Mouse (Mus musculus) myocyte (in vitro differentiated cells): ENCODE measurements around the gene Islr2.

Experiments
- CEBPB ChIP-seq: IDR thresholded peaks from 2 replicates; pipeline ENCODE4 v1.6.1; 2011; ENCODE audit warnings: mild to moderate bottlenecking, moderate library complexity; ENCODE audit not compliant: poor library complexity, insufficient read depth, severe bottlenecking
- E2F4 ChIP-seq: IDR thresholded peaks from one replicate; pipeline ENCODE4 v1.6.1; 2011; ENCODE audit warnings: mild to moderate bottlenecking, control low read depth, moderate library complexity; ENCODE audit not compliant: insufficient read depth
- MAX ChIP-seq: IDR thresholded peaks from one replicate; pipeline ENCODE4 v1.6.1; 2011; ENCODE audit warnings: low read depth, mild to moderate bottlenecking, control low read depth
- MYOD1 ChIP-seq, 3 experiments: IDR thresholded peaks; one replicate each; pipeline ENCODE4 v1.6.1; 2011; ENCODE audit warnings: control low read depth in 2 of 3, low read depth in 2 of 3, mild to moderate bottlenecking in 2 of 3, moderate library complexity in 1 of 3; ENCODE audit not compliant: insufficient read length in 2 of 3, control insufficient read depth in 1 of 3
- MYOG ChIP-seq, 3 experiments: IDR thresholded peaks; one replicate each; pipeline ENCODE4 v1.6.1; 2011; ENCODE audit warnings: control low read depth in 2 of 3, low read depth in 2 of 3, mild to moderate bottlenecking in 2 of 3; ENCODE audit not compliant: insufficient read length in 2 of 3, control insufficient read depth in 1 of 3, insufficient read depth in 1 of 3
- POLR2A ChIP-seq: IDR thresholded peaks from one replicate; pipeline ENCODE4 v1.6.1; 2011; ENCODE audit warnings: low read depth, mild to moderate bottlenecking, control low read depth, moderate library complexity; ENCODE audit not compliant: insufficient read length
- POLR2AphosphoS2 ChIP-seq: IDR thresholded peaks from one replicate; pipeline ENCODE4 v1.6.1; 2011; ENCODE audit warnings: low read depth, control low read depth; ENCODE audit not compliant: insufficient read length
- REST ChIP-seq: IDR thresholded peaks from one replicate; pipeline ENCODE4 v1.6.1; 2011; ENCODE audit warnings: mild to moderate bottlenecking, control low read depth, moderate library complexity; ENCODE audit not compliant: insufficient read depth, insufficient read length
- SRF ChIP-seq: IDR thresholded peaks from one replicate; pipeline ENCODE4 v1.6.1; 2011; ENCODE audit warnings: low read depth; ENCODE audit not compliant: control insufficient read depth, insufficient read length
- TCF12 ChIP-seq: IDR thresholded peaks from one replicate; pipeline ENCODE4 v1.6.1; 2011; ENCODE audit warnings: mild to moderate bottlenecking, control low read depth; ENCODE audit not compliant: poor library complexity, insufficient read depth, severe bottlenecking
- TCF3 ChIP-seq: IDR thresholded peaks from one replicate; pipeline ENCODE4 v1.6.1; 2011; ENCODE audit warnings: low read depth, control low read depth; ENCODE audit not compliant: insufficient read length
- USF1 ChIP-seq: IDR thresholded peaks from one replicate; pipeline ENCODE4 v1.6.1; 2011; ENCODE audit warnings: low read depth, mild to moderate bottlenecking, control low read depth, moderate library complexity

GRCm38 (mm10) chr9:58201861-58202549 lies 2.1 kb downstream of the Islr2 start:
- TF ChIP-seq MAX = no peak
- no peak for TF ChIP-seq CEBPB
- TF ChIP-seq POLR2A = no peak
- no peak for TF ChIP-seq SRF
- TF ChIP-seq MYOD1 (IDR thresholded peaks at IDR 0.05; ENCODE audit: control insufficient read depth in 1 of 3, insufficient read length in 2 of 3, low read depth in 2 of 3) = no peak
- no peak for TF ChIP-seq POLR2AphosphoS2
- TF ChIP-seq USF1 = no peak
- TF ChIP-seq E2F4 = no peak
- TF ChIP-seq TCF12 = no peak
- TF ChIP-seq TCF3 = no peak
- no peak for TF ChIP-seq MYOG (IDR thresholded peaks at IDR 0.05; ENCODE audit: control insufficient read depth in 1 of 3, insufficient read depth in 1 of 3, insufficient read length in 2 of 3, low read depth in 2 of 3)
- TF ChIP-seq REST = no peak
